In genomic region chr2:26019923-26020322, GRCm38 (mm10) we compare ENCODE assay signal across 8 mouse cellular contexts. TPM values are rescaled to one million over a fixed set of nuclear protein-coding genes. Genes with fewer than 3 reads are reported as not detected.
DNase-seq lines count a peak whose midpoint lies in the region; ATAC-seq and TF ChIP-seq lines count a peak whose summit lies in the region.

No protein-coding gene starts in this region.

- H3K4me2 ChIP-seq in lung, embryonic 14.5 days = peak overlapping the region; percentile 84
- H3K4me2 ChIP-seq in embryonic facial prominence, embryonic 15.5 days (replicated peaks) = peak overlapping the region; percentile 85; the same call in 1 of the 2 replicates
- peak overlapping the region; percentile 84 for H3K4me2 ChIP-seq in hindbrain, postnatal 0 days (ENCODE audit: low read depth, low read length)
- peak overlapping the region; percentile 85 for H3K4me2 ChIP-seq in myocyte (ENCODE audit: low read depth)

- ATAC-seq in lung, embryonic 14.5 days (ENCODE audit: insufficient read depth) = no peak
- no peak for ATAC-seq in embryonic facial prominence, embryonic 15.5 days (ENCODE audit: insufficient number of reproducible peaks, low FRiP score, low TSS enrichment, low read depth)
- ATAC-seq in hindbrain, postnatal 0 days = no peak
- ATAC-seq in inflammation-experienced regulatory T-cells, adult 6 months = no peak

- peak overlapping the region; percentile 85; the same call in 1 of the 2 replicates for H3K4me3 ChIP-seq in lung, embryonic 14.5 days (ENCODE audit: low read depth, low read length)
- H3K4me3 ChIP-seq in embryonic facial prominence, embryonic 15.5 days (replicated peaks) = no peak overlapping the region
- H3K4me3 ChIP-seq in hindbrain, postnatal 0 days (ENCODE audit: low read length) = no peak overlapping the region
- peak overlapping the region; percentile 75 for H3K4me3 ChIP-seq in myocyte

- peak overlapping the region; percentile 76; the same call in 1 of the 2 replicates for H3K9ac ChIP-seq in lung, embryonic 14.5 days
- no peak overlapping the region for H3K9ac ChIP-seq in embryonic facial prominence, embryonic 15.5 days
- H3K9ac ChIP-seq in hindbrain, postnatal 0 days (replicated peaks; ENCODE audit: low read length) = peak overlapping the region; percentile 80

- 79% methylated on average over 3 of the region's 3 CpGs for WGBS in lung, embryonic 14.5 days
- 78% methylated on average over 3 of the region's 3 CpGs for WGBS in embryonic facial prominence, embryonic 15.5 days
- WGBS in hindbrain, postnatal 0 days = 86% methylated on average over 3 of the region's 3 CpGs

- H3K4me1 ChIP-seq in lung, embryonic 14.5 days (ENCODE audit: insufficient read depth) = peaks cover 9% of the 10 kb centered on the region
- peaks cover 14% of the 10 kb centered on the region for H3K4me1 ChIP-seq in embryonic facial prominence, embryonic 15.5 days
- H3K4me1 ChIP-seq in hindbrain, postnatal 0 days (ENCODE audit: insufficient read depth, low read length) = peaks cover 11% of the 10 kb centered on the region

- no peak for DNase-seq in lung, embryonic 14.5 days
- DNase-seq in lung, adult 18-20 months = no peak
- no peak for DNase-seq in hindbrain, postnatal 0 days (ENCODE audit: low spot score)
- no peak for DNase-seq in adrenal gland, postnatal 10 days
- no peak for DNase-seq in urinary bladder, adult 2 months (ENCODE audit: low spot score)

- H3K36me3 ChIP-seq in lung, embryonic 14.5 days (ENCODE audit: insufficient read depth) = peaks cover 8% of the 10 kb centered on the region; the same call in 1 of the 2 replicates
- peaks cover 12% of the 10 kb centered on the region; the same call in 1 of the 2 replicates for H3K36me3 ChIP-seq in embryonic facial prominence, embryonic 15.5 days
- H3K36me3 ChIP-seq in hindbrain, postnatal 0 days (ENCODE audit: insufficient read depth, low read length) = peaks cover 6% of the 10 kb centered on the region; the same call in 1 of the 2 replicates
- no peaks in the 10 kb centered on the region for H3K36me3 ChIP-seq in myocyte (ENCODE audit: control insufficient read depth, insufficient read depth)

- no peaks in the 10 kb centered on the region for H3K27me3 ChIP-seq in lung, embryonic 14.5 days (ENCODE audit: insufficient read depth, low read length)
- H3K27me3 ChIP-seq in embryonic facial prominence, embryonic 15.5 days = no peaks in the 10 kb centered on the region
- H3K27me3 ChIP-seq in hindbrain, postnatal 0 days (ENCODE audit: insufficient read depth, low read length) = no peaks in the 10 kb centered on the region
- H3K27me3 ChIP-seq in myocyte (ENCODE audit: control insufficient read depth, insufficient read depth, insufficient read length) = no peaks in the 10 kb centered on the region

- no peak overlapping the region for H3K27ac ChIP-seq in lung, embryonic 14.5 days (ENCODE audit: low read depth)
- no peak overlapping the region for H3K27ac ChIP-seq in embryonic facial prominence, embryonic 15.5 days (replicated peaks)
- peak overlapping the region; percentile 93; the same call in 1 of the 2 replicates for H3K27ac ChIP-seq in hindbrain, postnatal 0 days

- no peak overlapping the region for H3ac ChIP-seq in myocyte (ENCODE audit: control insufficient read depth, insufficient read length)

- no peak for TF ChIP-seq CTCF in lung, embryonic 14.5 days (IDR thresholded peaks at IDR 0.05; ENCODE audit: low read depth)
- TF ChIP-seq CTCF in hindbrain, postnatal 0 days (IDR thresholded peaks at IDR 0.05; ENCODE audit: low read depth) = no peak

- TF ChIP-seq POLR2A in myocyte (IDR thresholded peaks at IDR 0.05; ENCODE audit: insufficient read length, low read depth) = no peak

- no peaks in the 10 kb centered on the region for H3K9me3 ChIP-seq in lung, embryonic 14.5 days (ENCODE audit: low read depth, low read length)
- no peaks in the 10 kb centered on the region for H3K9me3 ChIP-seq in embryonic facial prominence, embryonic 15.5 days (replicated peaks)
- no peaks in the 10 kb centered on the region for H3K9me3 ChIP-seq in hindbrain, postnatal 0 days (ENCODE audit: low read length)

- peaks cover 45% of the 10 kb centered on the region for H3K79me2 ChIP-seq in myocyte (ENCODE audit: control insufficient read depth, insufficient read depth)

TF ChIP-seq in myocyte, 11 proteins besides CTCF, POLR2A, EP300 and RAD21:
- TF ChIP-seq POLR2AphosphoS2 (IDR thresholded peaks at IDR 0.05; ENCODE audit: insufficient read length, low read depth) (no peak), MYOD1 (IDR thresholded peaks at IDR 0.05; ENCODE audit: control insufficient read depth in 1 of 3, insufficient read length in 2 of 3, low read depth in 2 of 3) (no peak), MYOG (IDR thresholded peaks at IDR 0.05; ENCODE audit: control insufficient read depth in 1 of 3, insufficient read depth in 1 of 3, insufficient read length in 2 of 3, low read depth in 2 of 3) (no peak), CEBPB (IDR thresholded peaks at IDR 0.05; ENCODE audit: insufficient read depth, poor library complexity, severe bottlenecking) (no peak), USF1 (IDR thresholded peaks at IDR 0.05; ENCODE audit: low read depth) (no peak), TCF12 (IDR thresholded peaks at IDR 0.05; ENCODE audit: insufficient read depth, poor library complexity, severe bottlenecking) (no peak), MAX (IDR thresholded peaks at IDR 0.05; ENCODE audit: low read depth) (no peak)

RNA-seq across cellular contexts. Expression of gene Ubac1, which starts 1.6 kb away (rescaled TPM):
- polyA plus RNA-seq in lung, embryonic 14.5 days (2014; fragmentation: Nextera tagmentation; extraction: Ambion mirVana) = 72.6 and 80.8 TPM in 2 replicates
- 93.8 and 97.1 TPM in 2 replicates for polyA plus RNA-seq in embryonic facial prominence, embryonic 15.5 days (2015; fragmentation: Nextera tagmentation; extraction: Ambion mirVana)
- total RNA-seq in hindbrain, postnatal 0 days (2014; rRNA removed) = 93.6 and 131 TPM in 2 replicates
- 148 and 150 TPM in 2 replicates for polyA plus RNA-seq in hindbrain, postnatal 0 days (2015; fragmentation: Nextera tagmentation; extraction: Ambion mirVana)
- polyA plus RNA-seq in myocyte (2012; fragmentation: generic; extraction: Trizol) = 128 TPM
- polyA plus RNA-seq in inflammation-experienced regulatory T-cells, adult 6 months (2017; shearing (Covaris generic)) = 10 to 100 TPM; 14.1 to 17.2 (median 16.0) TPM
- 10 to 100 TPM; 50.5 to 77.3 TPM for total RNA-seq in adrenal gland, postnatal 10 days (2021)
- 56.6 and 62.4 TPM in 2 replicates for polyA plus RNA-seq in urinary bladder, adult 2 months (2012; rRNA removed)

RNA-seq across cellular contexts. Expression of gene Camsap1, which starts 36.8 kb away (rescaled TPM):
- polyA plus RNA-seq in lung, embryonic 14.5 days (2014; fragmentation: Nextera tagmentation; extraction: Ambion mirVana) = 27.8 and 31.9 TPM in 2 replicates
- polyA plus RNA-seq in embryonic facial prominence, embryonic 15.5 days (2015; fragmentation: Nextera tagmentation; extraction: Ambion mirVana) = 15.1 and 19.5 TPM in 2 replicates
- 98.7 and 106 TPM in 2 replicates for total RNA-seq in hindbrain, postnatal 0 days (2014; rRNA removed)
- polyA plus RNA-seq in hindbrain, postnatal 0 days (2015; fragmentation: Nextera tagmentation; extraction: Ambion mirVana) = 44.1 and 56.8 TPM in 2 replicates
- polyA plus RNA-seq in myocyte (2012; fragmentation: generic; extraction: Trizol) = 12.1 TPM
- 10 to 100 TPM in 1 of 3 experiments, 1 to 10 TPM in 2; 7.0 to 13.6 (median 8.6) TPM for polyA plus RNA-seq in inflammation-experienced regulatory T-cells, adult 6 months (2017; shearing (Covaris generic))
- total RNA-seq in adrenal gland, postnatal 10 days (2021) = 10 to 100 TPM; 28.2 to 28.7 TPM
- 7.4 and 12.4 TPM in 2 replicates for polyA plus RNA-seq in urinary bladder, adult 2 months (2012; rRNA removed)

Comparison
In these comparisons a context has a peak if more than half of its experiments do, and no peak if none do; other contexts are left out.
1. H3K4me3 ChIP-seq: peak in lung, embryonic 14.5 days (single experiment) and myocyte (single experiment); none in embryonic facial prominence, embryonic 15.5 days (single experiment) and hindbrain, postnatal 0 days (single experiment).
2. Peak in every context shown above with its lines, with median percentiles within 50 percentile points of each other: H3K4me2 ChIP-seq.